Mouse (Mus musculus): ENCODE results near the gene Srrm2.

Gene Srrm2

GRCm38 (mm10) chr17:23857193-23857592, 66.9 kb downstream of the Srrm2 start:
- DNase-seq (ENCODE audit: low spot score), result no peak

GRCm38 (mm10) chr17:23857913-23858312, 67.6 kb downstream of the Srrm2 start:
- DNase-seq (ENCODE audit: low spot score), result no peak

DNA sequence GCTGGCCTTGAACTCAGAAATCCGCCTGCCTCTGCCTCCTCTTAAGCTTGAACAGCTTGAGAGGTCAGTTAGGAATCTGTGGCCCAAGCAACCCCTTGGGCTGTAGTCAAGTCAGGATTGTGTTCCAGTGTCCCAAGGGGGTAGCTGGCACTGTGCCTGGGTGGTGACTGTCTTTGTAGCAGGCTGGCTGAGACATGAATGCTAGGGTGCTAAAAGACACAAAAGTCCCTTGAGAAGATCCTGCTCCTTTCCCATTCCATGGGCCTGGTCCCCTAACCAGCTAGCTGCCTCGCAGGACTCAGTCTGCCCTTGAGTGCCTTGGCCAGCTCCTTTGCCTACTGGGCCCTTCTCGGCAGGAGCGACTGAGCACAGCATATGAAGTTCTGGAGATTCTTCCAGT, 72.6 kb downstream of the Srrm2 start:
- no peak for DNase-seq (ENCODE audit: low spot score)

- no peak for DNase-seq (ENCODE audit: low spot score)
Observed at GRCm38 (mm10) chr17:23867756-23868155, 77.4 kb downstream of the Srrm2 start, which contains the start of gene Prss21. Gene Prss21 (plus strand): TSS chr17:23868056.

- no peak for DNase-seq (ENCODE audit: low spot score)
Observed at GRCm38 (mm10) chr17:23868513-23868912, 78.2 kb downstream of the Srrm2 start.
